Mouse (Mus musculus) neural tube, embryonic 14.5 days (tissue): Measurements from ENCODE around the gene Arpc3. TPM values are rescaled to one million over a fixed set of nuclear protein-coding genes. Genes with fewer than 3 reads are reported as not detected.

Experiments used
- ATAC-seq: fragments of 200-750 bp; cut with Nextera tagmentation; 2 replicates; pipeline ENCODE4 v1.8.0; 2017; ENCODE audit warnings: low read depth, mild to moderate bottlenecking, moderate TSS enrichment, moderate library complexity
- H3K27ac ChIP-seq: fragments of 300-500 bp; sonication (generic); 2 replicates; pipeline ENCODE4 v1.5.1; 2014; ENCODE audit warnings: low read depth, mild to moderate bottlenecking, control low read depth, low read length, moderate library complexity, mixed read lengths
- H3K27me3 ChIP-seq: fragments of 300-500 bp; sonication (generic); 2 replicates; pipeline ENCODE4 v1.6.1; 2014; ENCODE audit warnings: low read length; ENCODE audit not compliant: control insufficient read depth, insufficient read depth
- H3K36me3 ChIP-seq: fragments of 300-500 bp; sonication (generic); 2 replicates; pipeline ENCODE4 v1.6.1; 2014; ENCODE audit warnings: low read length, mixed read lengths; ENCODE audit not compliant: control insufficient read depth, insufficient read depth
- H3K4me1 ChIP-seq: fragments of 300-500 bp; sonication (generic); 2 replicates; pipeline ENCODE4 v1.6.1; 2014; ENCODE audit warnings: low read length; ENCODE audit not compliant: control insufficient read depth, insufficient read depth
- H3K4me2 ChIP-seq: fragments of 300-500 bp; sonication (generic); 2 replicates; pipeline ENCODE4 v1.6.1; 2014; ENCODE audit warnings: mild to moderate bottlenecking, low read depth, low read length, control low read depth
- H3K4me3 ChIP-seq: fragments of 300-500 bp; sonication (generic); 2 replicates; pipeline ENCODE4 v1.5.1; 2014; ENCODE audit warnings: low read depth, low read length, control low read depth, mixed read lengths
- H3K9ac ChIP-seq: fragments of 300-500 bp; sonication (generic); replicated peaks from 2 replicates; pipeline ENCODE4 v1.6.1; 2014; ENCODE audit warnings: low read depth, mild to moderate bottlenecking, control low read depth, low read length, mixed read lengths
- H3K9me3 ChIP-seq: fragments of 300-500 bp; sonication (generic); 2 replicates; pipeline ENCODE4 v1.6.1; 2016; ENCODE audit warnings: low read length; ENCODE audit not compliant: control insufficient read depth
- WGBS: fragments of 180-500 bp; shearing (Covaris S2); extraction: QIAGEN DNeasy Blood & Tissue Kit; methylation state at CpG from one replicate; pipeline ENCODE4 v1.1.7; 2014; 5-methylcytosine and 5-hydroxymethylcytosine counted together
- polyA plus RNA-seq: library from polyadenylated mRNA; unstranded; fragments of >200 nt; fragmentation: Nextera tagmentation; extraction: Ambion mirVana; gene quantifications from 2 replicates; pipeline ENCODE4 v1.2.1, GENCODE M21; 2014

Gene Arpc3
- polyA plus RNA-seq, 1 experiment from 2014 or later = 46.6 TPM

DNA sequence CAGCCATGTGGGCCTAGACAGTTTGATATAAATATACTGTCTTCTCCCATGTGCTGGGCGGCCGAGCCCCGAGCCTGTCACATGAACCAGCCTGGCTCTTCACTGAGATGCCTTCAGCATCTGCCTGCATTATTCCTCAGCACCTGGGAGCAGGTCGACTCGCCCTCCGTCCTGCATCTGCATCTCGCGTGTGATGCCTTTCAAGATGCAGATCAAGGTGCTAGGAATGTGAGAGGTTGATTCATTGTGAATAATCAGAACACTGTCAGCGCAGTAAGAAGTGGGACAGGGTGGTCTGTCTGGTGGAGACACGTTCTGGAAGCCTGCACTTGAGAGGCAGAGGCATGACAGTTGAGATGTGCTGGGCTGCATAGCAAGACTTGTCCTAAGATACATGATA, 52.8 kb downstream of the Arpc3 start:
- no peak overlapping the region for H3K4me3 ChIP-seq
- no peak overlapping the region for H3K4me2 ChIP-seq
- no peaks in the 10 kb centered on the region for H3K9me3 ChIP-seq
- no peak overlapping the region for H3K27ac ChIP-seq
- H3K9ac ChIP-seq = no peak overlapping the region
- H3K36me3 ChIP-seq = peaks cover 59% of the 10 kb centered on the region
- no peaks in the 10 kb centered on the region for H3K27me3 ChIP-seq
- no peak for ATAC-seq
- H3K4me1 ChIP-seq = no peaks in the 10 kb centered on the region
- 97% methylated on average over 10 of the region's 10 CpGs for WGBS

DNA sequence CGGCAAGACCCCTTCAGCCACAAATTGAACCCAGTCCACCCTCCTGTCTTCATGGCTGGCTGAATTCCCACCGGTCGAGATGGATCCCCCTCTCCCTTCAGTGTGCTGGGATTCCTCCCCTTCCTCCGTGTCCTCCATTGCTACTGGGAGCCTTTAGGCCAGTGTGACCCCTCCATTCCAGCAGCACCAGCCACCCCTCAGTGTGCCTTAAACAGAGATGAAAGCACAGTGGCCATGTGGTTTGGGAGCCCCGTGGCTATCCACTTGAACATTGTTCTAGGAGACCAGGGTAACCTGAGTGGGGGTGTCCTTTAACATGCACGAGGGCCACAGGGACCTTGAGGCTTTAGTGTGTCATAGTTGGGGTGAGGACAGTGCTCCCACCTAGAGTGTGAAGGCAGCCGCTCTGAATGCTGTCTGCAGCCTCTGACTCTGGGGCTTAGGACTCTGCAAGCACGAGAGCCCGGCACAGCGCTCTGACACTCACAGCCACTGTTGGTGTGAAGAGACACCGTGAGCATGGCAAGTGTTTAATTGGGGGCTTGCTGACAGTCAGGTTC, 53.5 kb downstream of the Arpc3 start:
- no peaks in the 10 kb centered on the region for H3K9me3 ChIP-seq
- peaks cover 52% of the 10 kb centered on the region for H3K36me3 ChIP-seq
- no peak for ATAC-seq
- H3K4me3 ChIP-seq = no peak overlapping the region
- no peak overlapping the region for H3K27ac ChIP-seq
- no peaks in the 10 kb centered on the region for H3K4me1 ChIP-seq
- WGBS = 93% methylated on average over 11 of the region's 11 CpGs
- H3K4me2 ChIP-seq = no peak overlapping the region
- H3K9ac ChIP-seq = no peak overlapping the region
- H3K27me3 ChIP-seq = no peaks in the 10 kb centered on the region

DNA sequence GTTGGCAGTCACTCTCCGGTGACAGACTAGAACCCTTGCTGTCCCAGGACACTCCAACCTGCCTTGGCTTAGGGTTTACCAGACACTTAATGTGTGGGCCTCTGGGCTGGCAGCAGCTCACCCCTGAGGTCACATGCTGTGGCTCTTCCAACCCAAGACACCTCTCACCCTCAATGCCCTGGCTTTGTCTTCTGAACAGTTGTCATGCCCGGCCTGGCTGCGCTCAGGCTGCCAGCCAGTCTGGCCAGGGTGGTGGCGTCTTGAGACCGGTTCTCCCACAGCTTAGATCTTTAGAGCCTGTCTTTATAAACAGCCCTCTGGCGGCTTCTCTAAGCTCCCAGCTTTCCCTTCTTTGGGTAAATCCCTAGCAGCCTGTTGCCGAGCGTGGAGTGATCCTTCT, 56.2 kb downstream of the Arpc3 start:
- Histone ChIP-seq H3K9ac (no peak overlapping the region), H3K4me3 (no peak overlapping the region), H3K27me3 (no peaks in the 10 kb centered on the region), H3K36me3 (peaks cover 41% of the 10 kb centered on the region), H3K4me1 (no peaks in the 10 kb centered on the region), H3K9me3 (no peaks in the 10 kb centered on the region), H3K4me2 (no peak overlapping the region), H3K27ac (no peak overlapping the region)
- 96% methylated on average over 8 of the region's 8 CpGs for WGBS
- ATAC-seq = no peak

DNA sequence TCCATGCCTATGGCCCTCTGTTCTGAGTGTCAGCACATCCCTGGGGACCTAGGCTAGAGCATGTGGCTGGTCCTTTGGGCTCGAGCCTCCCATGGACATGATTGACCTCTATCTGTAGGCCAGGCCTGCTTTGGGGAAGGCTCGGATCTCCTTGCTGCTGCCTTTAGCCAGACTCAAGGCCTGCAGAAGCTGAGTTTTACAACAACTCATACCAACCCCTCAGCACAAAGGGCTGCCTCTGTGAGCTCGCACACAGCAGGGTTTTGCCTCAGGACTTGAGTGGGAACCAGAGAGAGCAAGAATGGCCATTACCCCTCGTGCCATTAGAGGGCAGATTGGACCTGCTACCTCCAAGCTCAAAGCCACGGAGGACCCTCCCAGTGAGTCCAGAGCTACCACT, 57.2 kb downstream of the Arpc3 start:
- no peak for ATAC-seq
- H3K36me3 ChIP-seq = peaks cover 31% of the 10 kb centered on the region
- H3K9me3 ChIP-seq = no peaks in the 10 kb centered on the region
- H3K4me2 ChIP-seq = no peak overlapping the region
- H3K27me3 ChIP-seq = no peaks in the 10 kb centered on the region
- no peak overlapping the region for H3K27ac ChIP-seq
- no peaks in the 10 kb centered on the region for H3K4me1 ChIP-seq
- H3K9ac ChIP-seq = no peak overlapping the region
- 78% methylated on average over 5 of the region's 5 CpGs for WGBS
- H3K4me3 ChIP-seq = no peak overlapping the region

DNA sequence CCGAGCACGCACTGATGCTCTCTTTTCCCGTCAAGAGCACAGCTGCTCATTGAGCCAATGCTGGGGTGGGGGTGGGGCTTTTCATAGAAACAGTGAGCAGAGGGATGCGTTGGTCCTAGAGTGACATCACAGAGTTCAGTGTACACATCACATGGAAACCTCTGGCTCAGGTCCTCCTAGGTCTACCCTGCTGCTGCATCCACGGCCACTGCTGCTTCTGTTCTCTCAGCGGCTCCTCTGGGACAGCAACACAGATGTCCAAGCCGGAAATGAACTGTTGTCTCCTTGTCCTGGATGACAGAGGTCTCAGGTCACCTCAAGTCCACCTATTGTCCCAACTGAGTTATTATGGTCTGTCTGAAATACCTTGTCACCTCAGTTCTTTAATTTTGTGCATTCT, 58.3 kb downstream of the Arpc3 start:
- WGBS = 33% methylated on average over 7 of the region's 7 CpGs
- peaks cover 30% of the 10 kb centered on the region for H3K36me3 ChIP-seq

DNA sequence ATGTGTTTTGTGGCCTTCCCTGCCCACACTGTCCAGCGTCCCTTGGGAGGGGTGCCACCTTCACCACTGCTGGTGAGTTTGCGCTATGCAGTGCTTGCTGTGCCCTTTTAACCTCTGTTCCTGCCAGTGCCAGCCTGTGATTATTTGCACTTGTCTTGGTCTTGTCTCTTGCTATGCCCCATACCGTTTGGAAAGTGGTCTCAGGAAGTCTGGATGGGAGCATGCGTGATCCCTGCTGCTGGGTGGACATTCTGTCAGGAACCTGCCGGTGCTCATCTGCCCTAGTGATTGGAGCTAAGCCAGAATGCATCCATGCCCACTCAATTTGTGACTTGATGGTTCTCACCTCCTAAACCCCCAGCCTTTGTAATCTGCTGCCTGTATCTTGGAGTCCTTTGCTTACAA, 59.2 kb downstream of the Arpc3 start:
- WGBS = 64% methylated on average over 5 of the region's 5 CpGs
- no peak overlapping the region for H3K4me2 ChIP-seq
- no peaks in the 10 kb centered on the region for H3K4me1 ChIP-seq
- H3K27ac ChIP-seq = no peak overlapping the region
- no peaks in the 10 kb centered on the region for H3K9me3 ChIP-seq
- H3K27me3 ChIP-seq = no peaks in the 10 kb centered on the region
- peaks cover 35% of the 10 kb centered on the region for H3K36me3 ChIP-seq
- no peak for ATAC-seq
- H3K9ac ChIP-seq = no peak overlapping the region
- no peak overlapping the region for H3K4me3 ChIP-seq

More for the DNA sequence above, 58.3 kb downstream of the Arpc3 start:
- Histone ChIP-seq H3K9ac (no peak overlapping the region), H3K4me2 (no peak overlapping the region), H3K4me1 (no peaks in the 10 kb centered on the region), H3K9me3 (no peaks in the 10 kb centered on the region), H3K27me3 (no peaks in the 10 kb centered on the region), H3K4me3 (no peak overlapping the region), H3K27ac (no peak overlapping the region)
- no peak for ATAC-seq

DNA sequence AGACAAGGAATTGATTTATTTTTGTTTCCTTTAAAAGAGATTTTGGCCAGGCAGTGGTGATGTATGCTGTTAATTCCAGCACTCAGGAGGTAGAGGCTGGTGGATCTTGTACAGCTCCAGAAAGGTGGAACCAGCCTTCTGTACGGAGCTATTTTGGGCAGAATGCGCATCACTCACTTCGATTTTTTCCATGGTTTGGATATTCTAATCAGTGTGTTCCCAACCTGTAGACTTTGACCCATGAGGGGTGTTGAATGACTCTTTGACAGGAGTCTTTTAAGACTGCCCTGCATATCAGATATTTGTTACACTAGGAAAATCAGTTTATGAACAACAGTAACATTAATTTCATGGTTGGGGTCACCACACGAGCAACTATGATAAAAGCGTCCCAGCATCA, 59.6 kb downstream of the Arpc3 start:
- 89% methylated on average over 5 of the region's 5 CpGs for WGBS
- Histone ChIP-seq H3K27ac (no peak overlapping the region), H3K9me3 (no peaks in the 10 kb centered on the region), H3K4me2 (no peak overlapping the region), H3K27me3 (no peaks in the 10 kb centered on the region), H3K9ac (no peak overlapping the region), H3K4me1 (no peaks in the 10 kb centered on the region), H3K36me3 (peaks cover 39% of the 10 kb centered on the region), H3K4me3 (no peak overlapping the region)
- no peak for ATAC-seq

DNA sequence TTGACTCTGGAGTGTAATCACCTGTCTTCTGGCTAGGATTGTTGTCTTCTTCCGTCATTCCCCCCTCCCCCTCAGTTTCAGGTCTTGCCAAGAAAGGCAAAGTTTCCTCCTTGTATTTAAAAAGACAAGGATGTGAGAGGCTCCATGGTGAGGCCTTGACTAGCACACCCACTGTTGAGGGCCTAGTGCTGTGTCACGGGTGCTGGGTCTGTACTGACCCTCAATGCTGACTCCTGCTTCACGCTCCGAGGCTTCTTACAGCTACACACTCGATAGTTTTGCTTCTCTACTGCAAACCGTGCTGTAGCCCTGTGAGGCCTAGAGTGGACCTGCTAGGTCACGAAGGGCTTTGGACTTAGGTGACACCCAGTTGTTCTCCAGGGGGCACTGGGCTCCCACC, 60.5 kb downstream of the Arpc3 start:
- no peaks in the 10 kb centered on the region for H3K4me1 ChIP-seq
- WGBS = 88% methylated on average over 7 of the region's 7 CpGs
- H3K4me3 ChIP-seq = no peak overlapping the region

DNA sequence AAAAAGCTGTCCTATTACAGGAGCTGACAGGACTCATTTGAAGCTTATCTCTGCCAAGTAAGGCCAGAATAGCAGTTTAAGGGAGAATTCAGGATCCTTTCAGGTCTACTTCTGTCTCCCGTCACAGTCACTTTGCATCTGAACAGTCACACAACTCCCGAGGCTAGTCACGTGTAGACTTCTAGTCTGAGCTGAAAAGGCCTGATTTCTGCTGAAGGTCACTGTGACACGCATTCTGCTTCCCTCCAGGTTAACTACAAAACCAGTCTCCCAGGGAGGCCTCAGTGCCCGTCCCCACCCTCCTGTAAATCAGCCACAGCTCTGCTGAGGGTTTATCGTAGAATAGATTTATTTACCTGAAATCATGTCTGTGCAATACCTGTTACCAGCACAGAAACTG, 61.5 kb downstream of the Arpc3 start:
- no peaks in the 10 kb centered on the region for H3K4me1 ChIP-seq
- no peaks in the 10 kb centered on the region for H3K27me3 ChIP-seq
- H3K4me2 ChIP-seq = no peak overlapping the region
- H3K9me3 ChIP-seq = no peaks in the 10 kb centered on the region
- 77% methylated on average over 6 of the region's 6 CpGs for WGBS
- H3K36me3 ChIP-seq = peaks cover 51% of the 10 kb centered on the region
- H3K4me3 ChIP-seq = no peak overlapping the region
- no peak for ATAC-seq
- no peak overlapping the region for H3K27ac ChIP-seq
- no peak overlapping the region for H3K9ac ChIP-seq

More for the DNA sequence above, 60.5 kb downstream of the Arpc3 start:
- no peaks in the 10 kb centered on the region for H3K27me3 ChIP-seq
- H3K27ac ChIP-seq = no peak overlapping the region
- H3K9me3 ChIP-seq = no peaks in the 10 kb centered on the region
- peaks cover 44% of the 10 kb centered on the region for H3K36me3 ChIP-seq
- H3K4me2 ChIP-seq = no peak overlapping the region
- no peak overlapping the region for H3K9ac ChIP-seq
- no peak for ATAC-seq
